Mouse (Mus musculus) forebrain, embryonic 16.5 days (tissue): Measurements from ENCODE around the gene Nenf. TPM values are rescaled to one million over a fixed set of nuclear protein-coding genes. Genes with fewer than 3 reads are reported as not detected.
A peak's percentile ranks its signal among the peaks of the same experiment; 100 is the strongest.

Source experiments
- ATAC-seq: fragments of 200-750 bp; cut with Nextera tagmentation; 2 replicates; pipeline ENCODE4 v1.8.0; 2017; ENCODE audit warnings: mild to moderate bottlenecking, moderate library complexity
- H3K27ac ChIP-seq: fragments of 300-500 bp; sonication (generic); 2 replicates; pipeline ENCODE4 v1.5.1; 2014; ENCODE audit warnings: low read length, control low read depth
- H3K27me3 ChIP-seq: fragments of 300-500 bp; sonication (generic); replicated peaks from 2 replicates; pipeline ENCODE4 v1.6.1; 2014; ENCODE audit warnings: low read length; ENCODE audit not compliant: control insufficient read depth, insufficient read depth
- H3K36me3 ChIP-seq: fragments of 300-500 bp; sonication (generic); 2 replicates; pipeline ENCODE4 v1.6.1; 2014; ENCODE audit not compliant: control insufficient read depth, insufficient read depth
- H3K4me1 ChIP-seq: fragments of 300-500 bp; sonication (generic); replicated peaks from 2 replicates; pipeline ENCODE4 v1.6.1; 2014; ENCODE audit warnings: low read length; ENCODE audit not compliant: control insufficient read depth, insufficient read depth
- H3K4me2 ChIP-seq: fragments of 300-500 bp; sonication (generic); 2 replicates; pipeline ENCODE4 v1.6.1; 2014; ENCODE audit warnings: mild to moderate bottlenecking, low read length, control low read depth
- H3K4me3 ChIP-seq: fragments of 300-500 bp; sonication (generic); replicated peaks from 2 replicates; pipeline ENCODE4 v1.5.1; 2014; ENCODE audit warnings: mild to moderate bottlenecking, low read length, control low read depth
- H3K9ac ChIP-seq: fragments of 300-500 bp; sonication (generic); replicated peaks from 2 replicates; pipeline ENCODE4 v1.6.1; 2014; ENCODE audit warnings: low read depth, low read length, control low read depth
- H3K9me3 ChIP-seq: fragments of 300-500 bp; sonication (generic); 2 replicates; pipeline ENCODE4 v1.6.1; 2016; ENCODE audit warnings: low read length; ENCODE audit not compliant: control insufficient read depth
- WGBS: fragments of 180-500 bp; shearing (Covaris S2); extraction: QIAGEN DNeasy Blood & Tissue Kit; methylation state at CpG from one replicate; pipeline ENCODE4 v1.1.7; 2014; 5-methylcytosine and 5-hydroxymethylcytosine counted together
- polyA plus RNA-seq: library from polyadenylated mRNA; unstranded; fragments of >200 nt; fragmentation: Nextera tagmentation; extraction: Ambion mirVana; gene quantifications from 2 replicates; pipeline ENCODE4 v1.2.1, GENCODE M21; 2015

Nenf gene
- polyA plus RNA-seq, 1 experiment from 2014 or later = 101 TPM

GRCm38 (mm10) chr1:191348996-191349395 lies 31.0 kb upstream of the Nenf start:
- Histone ChIP-seq H3K9ac (no peak overlapping the region), H3K9me3 (no peaks in the 10 kb centered on the region), H3K36me3 (peaks cover 20% of the 10 kb centered on the region), H3K4me2 (no peak overlapping the region), H3K4me1 (peaks cover 4% of the 10 kb centered on the region), H3K4me3 (no peak overlapping the region), H3K27me3 (no peaks in the 10 kb centered on the region), H3K27ac (no peak overlapping the region)
- 56% methylated on average over 5 of the region's 5 CpGs for WGBS
- ATAC-seq = no peak

GRCm38 (mm10) chr1:191348592-191348991 lies 30.6 kb upstream of the Nenf start:
- 89% methylated on average over 2 of the region's 2 CpGs for WGBS
- Histone ChIP-seq H3K4me2 (no peak overlapping the region), H3K4me1 (peaks cover 4% of the 10 kb centered on the region), H3K9me3 (no peaks in the 10 kb centered on the region), H3K9ac (no peak overlapping the region), H3K27me3 (no peaks in the 10 kb centered on the region), H3K4me3 (no peak overlapping the region), H3K27ac (no peak overlapping the region), H3K36me3 (peaks cover 22% of the 10 kb centered on the region)
- ATAC-seq = no peak

- H3K36me3 ChIP-seq = peaks cover 27% of the 10 kb centered on the region
- no peak for ATAC-seq
- WGBS = 92% methylated on average over 8 of the region's 8 CpGs
These were observed 29.6 kb upstream of the Nenf start for GRCm38 (mm10) chr1:191347602-191348001.

GRCm38 (mm10) chr1:191340530-191340929 lies 22.5 kb upstream of the Nenf start:
- no peak overlapping the region for H3K4me2 ChIP-seq
- WGBS = 87% methylated on average over 4 of the region's 4 CpGs
- no peak overlapping the region for H3K4me3 ChIP-seq
- H3K27me3 ChIP-seq = no peaks in the 10 kb centered on the region
- no peaks in the 10 kb centered on the region for H3K9me3 ChIP-seq
- ATAC-seq = no peak
- H3K27ac ChIP-seq = no peak overlapping the region
- peaks cover 52% of the 10 kb centered on the region for H3K36me3 ChIP-seq
- H3K9ac ChIP-seq = no peak overlapping the region
- no peaks in the 10 kb centered on the region for H3K4me1 ChIP-seq

More at GRCm38 (mm10) chr1:191347602-191348001, 29.6 kb upstream of the Nenf start:
- H3K9me3 ChIP-seq = no peaks in the 10 kb centered on the region
- H3K27ac ChIP-seq = no peak overlapping the region
- H3K4me2 ChIP-seq = no peak overlapping the region
- H3K4me3 ChIP-seq = no peak overlapping the region
- H3K4me1 ChIP-seq = no peaks in the 10 kb centered on the region
- H3K27me3 ChIP-seq = no peaks in the 10 kb centered on the region
- no peak overlapping the region for H3K9ac ChIP-seq

DNA sequence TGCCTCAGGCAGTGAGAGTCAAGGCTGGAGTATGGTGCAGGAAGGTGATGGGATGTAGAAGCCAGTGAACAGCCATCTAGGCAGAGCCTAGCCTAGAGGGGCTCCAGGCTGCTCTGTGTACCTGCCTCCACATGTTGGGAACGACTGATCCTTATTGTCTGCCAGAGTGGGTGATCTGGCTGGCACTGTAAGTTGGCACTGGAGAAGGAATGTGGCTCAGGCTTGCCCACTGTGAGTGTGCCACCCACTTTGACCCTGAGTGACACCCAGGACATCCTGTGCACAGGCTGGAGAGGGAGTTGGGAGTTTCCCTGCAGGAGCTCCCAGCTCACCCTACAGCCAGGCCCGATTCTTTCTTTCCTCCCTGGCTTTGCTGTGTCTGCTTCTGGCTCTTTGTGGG lies 21.9 kb upstream of the Nenf start:
- Histone ChIP-seq H3K27ac (no peak overlapping the region), H3K4me2 (no peak overlapping the region), H3K9me3 (no peaks in the 10 kb centered on the region), H3K9ac (no peak overlapping the region), H3K36me3 (peaks cover 52% of the 10 kb centered on the region), H3K4me1 (no peaks in the 10 kb centered on the region), H3K4me3 (no peak overlapping the region), H3K27me3 (no peaks in the 10 kb centered on the region)
- 86% methylated on average over 2 of the region's 2 CpGs for WGBS
- no peak for ATAC-seq

DNA sequence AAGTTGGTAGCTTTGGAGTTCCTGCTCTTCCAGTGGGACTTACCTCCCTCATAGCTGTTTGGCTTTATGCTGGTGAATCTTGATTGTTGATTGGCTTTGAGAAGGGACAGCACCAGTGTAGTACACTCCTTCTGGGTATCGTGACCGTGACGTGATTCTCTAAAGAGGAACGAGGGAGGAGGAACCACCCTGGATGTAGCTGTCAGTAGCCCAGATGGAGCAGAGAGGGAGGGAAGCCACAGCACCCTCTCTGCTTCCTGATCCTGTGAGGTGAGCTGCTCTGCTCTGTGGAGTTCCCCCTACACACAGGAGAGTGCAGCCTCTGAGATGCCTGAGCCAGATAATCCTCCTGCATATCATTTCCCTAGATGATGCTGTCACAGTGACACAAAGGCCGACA lies 16.5 kb upstream of the Nenf start:
- no peak overlapping the region for H3K9ac ChIP-seq
- H3K4me3 ChIP-seq = no peak overlapping the region
- no peaks in the 10 kb centered on the region for H3K4me1 ChIP-seq
- H3K27me3 ChIP-seq = no peaks in the 10 kb centered on the region
- no peak overlapping the region for H3K27ac ChIP-seq
- H3K9me3 ChIP-seq = no peaks in the 10 kb centered on the region
- ATAC-seq = no peak
- H3K4me2 ChIP-seq = no peak overlapping the region
- H3K36me3 ChIP-seq = peaks cover 21% of the 10 kb centered on the region
- 85% methylated on average over 5 of the region's 5 CpGs for WGBS

DNA sequence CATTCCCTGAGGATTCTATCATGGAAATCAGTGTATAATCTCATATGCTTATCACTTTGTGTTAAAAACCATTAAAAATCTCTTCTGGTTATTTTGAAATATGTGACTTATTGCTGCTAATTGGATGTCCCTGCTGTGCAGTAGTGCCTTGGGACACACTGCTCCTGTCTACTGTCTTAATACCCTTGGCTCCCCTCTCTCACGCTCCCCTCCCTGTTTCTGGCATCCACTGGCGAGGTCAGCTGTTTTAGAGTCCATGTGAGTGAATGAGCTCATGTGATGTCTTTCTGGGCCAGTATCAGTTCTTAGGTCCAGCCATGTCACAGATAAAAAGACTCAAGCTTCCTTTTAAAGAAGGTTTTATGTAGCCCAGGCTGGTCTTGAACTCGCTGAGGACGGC lies 12.4 kb upstream of the Nenf start:
- Histone ChIP-seq H3K9me3 (no peaks in the 10 kb centered on the region), H3K27ac (no peak overlapping the region), H3K9ac (no peak overlapping the region), H3K4me3 (no peak overlapping the region), H3K4me2 (no peak overlapping the region), H3K36me3 (peaks cover 6% of the 10 kb centered on the region; the same call in 1 of the 2 replicates), H3K4me1 (peaks cover 27% of the 10 kb centered on the region), H3K27me3 (no peaks in the 10 kb centered on the region)
- 85% methylated on average over 4 of the region's 4 CpGs for WGBS
- no peak for ATAC-seq

GRCm38 (mm10) chr1:191328019-191328441 lies 10.0 kb upstream of the Nenf start:
- H3K27me3 ChIP-seq = no peaks in the 10 kb centered on the region
- no peak for ATAC-seq
- H3K4me1 ChIP-seq = peaks cover 29% of the 10 kb centered on the region
- no peak overlapping the region for H3K27ac ChIP-seq
- H3K4me3 ChIP-seq = no peak overlapping the region
- WGBS = 61% methylated on average over 8 of the region's 8 CpGs
- no peaks in the 10 kb centered on the region for H3K9me3 ChIP-seq
- H3K4me2 ChIP-seq = peak overlapping the region; percentile 24
- H3K36me3 ChIP-seq = no peaks in the 10 kb centered on the region
- no peak overlapping the region for H3K9ac ChIP-seq

DNA sequence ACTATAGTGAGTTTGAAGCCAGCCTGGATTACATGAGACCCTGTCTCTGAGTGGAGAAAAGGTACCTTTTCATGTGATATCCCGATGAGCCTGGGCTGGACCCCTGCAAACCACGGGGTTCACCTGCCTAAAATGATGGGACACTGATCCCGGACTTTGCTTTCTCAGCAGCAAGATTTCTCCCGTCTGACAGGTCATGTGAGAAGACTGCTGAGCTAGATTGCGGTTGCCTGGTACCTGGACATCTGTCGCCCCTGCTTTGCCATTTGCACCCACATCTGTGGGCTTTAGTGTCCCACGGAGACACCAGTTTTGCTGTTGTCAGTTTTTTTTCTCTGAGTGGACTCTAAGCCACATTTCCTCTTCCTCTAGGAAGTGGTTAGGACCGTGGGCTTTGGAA lies 9.3 kb upstream of the Nenf start:
- 84% methylated on average over 8 of the region's 8 CpGs for WGBS
- H3K9ac ChIP-seq = peak overlapping the region; percentile 94
- no peak for ATAC-seq
- no peaks in the 10 kb centered on the region for H3K27me3 ChIP-seq
- H3K36me3 ChIP-seq = no peaks in the 10 kb centered on the region
- peak overlapping the region; percentile 83 for H3K4me3 ChIP-seq
- no peak overlapping the region for H3K27ac ChIP-seq
- H3K9me3 ChIP-seq = no peaks in the 10 kb centered on the region
- H3K4me2 ChIP-seq = peak overlapping the region; percentile 81
- H3K4me1 ChIP-seq = peaks cover 29% of the 10 kb centered on the region

GRCm38 (mm10) chr1:191326233-191326882 lies 8.4 kb upstream of the Nenf start:
- Histone ChIP-seq H3K4me3 (peak overlapping the region; percentile 83), H3K9ac (peak overlapping the region; percentile 94), H3K4me1 (peaks cover 29% of the 10 kb centered on the region), H3K4me2 (peak overlapping the region; percentile 81), H3K27me3 (no peaks in the 10 kb centered on the region), H3K27ac (peak overlapping the region; percentile 90), H3K36me3 (no peaks in the 10 kb centered on the region), H3K9me3 (no peaks in the 10 kb centered on the region)
- ATAC-seq = peak; percentile 72
- WGBS = under 1% methylated on average over 32 of the region's 35 CpGs
